Mouse (Mus musculus): ENCODE results near the gene Por. TPM values are rescaled to one million over a fixed set of nuclear protein-coding genes. Genes with fewer than 3 reads are reported as not detected.

Por gene
- polyA plus RNA-seq, 1 experiment from 2014 or later, result 99.4 TPM

GRCm38 (mm10) chr5:135743741-135744609, 74.1 kb downstream of the Por start, which contains the start of gene Tmem120a:
Gene Tmem120a (minus strand): TSS chr5:135744448.
- peak within 1 kb of the TSS; percentile 59 for H3K27ac ChIP-seq
- ATAC-seq (ENCODE audit: insufficient number of reproducible peaks, insufficient read depth, low FRiP score, low TSS enrichment), result peak; percentile 92
- WGBS, result under 1% methylated on average over 60 of the region's 60 CpGs
- peaks cover 22% of the 10 kb centered on the region for H3K4me1 ChIP-seq
- no peaks in the 10 kb centered on the region for H3K27me3 ChIP-seq
- H3K9me3 ChIP-seq, result 0 out of 2 replicates have a peak, but pooled peaks cover 4% of the 10 kb centered on the region
- peak within 1 kb of the TSS; percentile 86 for H3K4me2 ChIP-seq (replicated peaks)
- H3K9ac ChIP-seq, result peak within 1 kb of the TSS; percentile 76
- peak within 1 kb of the TSS; percentile 92 for H3K4me3 ChIP-seq
- H3K36me3 ChIP-seq, result peaks cover 18% of the 10 kb centered on the region

- ATAC-seq (ENCODE audit: insufficient number of reproducible peaks, insufficient read depth, low FRiP score, low TSS enrichment), result no peak
- peak overlapping the region; percentile 59 for H3K27ac ChIP-seq
Measured at GRCm38 (mm10) chr5:135744742-135745141, 74.9 kb downstream of the Por start.

DNA sequence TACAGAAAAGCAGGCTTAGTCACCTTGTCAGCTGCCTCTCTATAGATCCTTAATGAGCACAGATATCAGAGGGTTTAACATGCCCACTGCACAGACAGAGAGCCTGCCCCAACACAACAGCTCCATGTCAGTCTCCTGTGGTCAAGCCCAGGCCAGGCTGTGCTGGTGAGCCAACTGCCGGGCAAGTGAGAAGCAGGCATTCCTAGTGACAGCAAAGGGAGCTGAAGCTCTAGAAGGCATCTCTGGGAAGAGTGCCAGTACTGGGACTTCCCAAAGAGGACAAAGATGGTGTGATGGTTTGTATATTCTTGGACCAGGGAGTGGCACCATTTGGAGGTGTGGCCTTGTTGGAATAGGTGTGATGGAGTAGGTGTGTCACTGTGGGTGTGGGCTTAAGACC, 81.2 kb downstream of the Por start:
- WGBS, result 78% methylated on average over 1 of the region's 1 CpGs
- H3K36me3 ChIP-seq, result no peaks in the 10 kb centered on the region
- H3K27me3 ChIP-seq, result no peaks in the 10 kb centered on the region
- no peak overlapping the region for H3K27ac ChIP-seq
- H3K4me1 ChIP-seq, result no peaks in the 10 kb centered on the region
- no peak overlapping the region for H3K9ac ChIP-seq
- no peak overlapping the region for H3K4me2 ChIP-seq (replicated peaks)
- no peak for ATAC-seq (ENCODE audit: insufficient number of reproducible peaks, insufficient read depth, low FRiP score, low TSS enrichment)
- 0 out of 2 replicates have a peak, but pooled peaks cover 4% of the 10 kb centered on the region for H3K9me3 ChIP-seq
- no peak overlapping the region for H3K4me3 ChIP-seq

More at GRCm38 (mm10) chr5:135744742-135745141, 74.9 kb downstream of the Por start:
- Histone ChIP-seq H3K9me3 (0 out of 2 replicates have a peak, but pooled peaks cover 4% of the 10 kb centered on the region), H3K4me2 (replicated peaks) (peak overlapping the region; percentile 86), H3K4me1 (peaks cover 22% of the 10 kb centered on the region), H3K36me3 (peaks cover 13% of the 10 kb centered on the region), H3K9ac (peak overlapping the region; percentile 38), H3K4me3 (peak overlapping the region; percentile 92), H3K27me3 (no peaks in the 10 kb centered on the region)
- WGBS, result 17% methylated on average over 12 of the region's 12 CpGs

DNA sequence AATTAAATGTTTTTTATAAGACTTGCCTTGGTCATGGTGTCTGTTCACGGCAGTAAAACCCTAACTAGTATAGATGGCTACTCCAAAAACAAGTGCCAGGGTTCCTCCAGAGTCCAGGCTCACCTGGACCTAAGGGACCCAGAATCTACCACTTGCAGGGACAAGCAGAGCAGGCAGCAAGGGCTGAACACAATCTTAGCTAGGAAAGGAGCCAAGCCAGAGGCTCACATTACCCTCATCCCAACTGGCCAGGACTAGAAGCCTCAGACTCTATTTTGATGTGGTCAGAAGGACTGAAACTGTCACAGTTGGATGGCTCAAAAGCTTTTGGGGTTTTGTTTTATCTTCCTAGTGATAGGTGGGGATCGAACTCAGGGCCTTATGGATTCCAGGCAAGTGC, 81.8 kb downstream of the Por start:
- Histone ChIP-seq H3K9ac (no peak overlapping the region), H3K27me3 (no peaks in the 10 kb centered on the region), H3K27ac (no peak overlapping the region), H3K4me2 (replicated peaks) (no peak overlapping the region), H3K9me3 (0 out of 2 replicates have a peak, but pooled peaks cover 4% of the 10 kb centered on the region), H3K4me1 (no peaks in the 10 kb centered on the region), H3K36me3 (no peaks in the 10 kb centered on the region), H3K4me3 (no peak overlapping the region)
- ATAC-seq (ENCODE audit: insufficient number of reproducible peaks, insufficient read depth, low FRiP score, low TSS enrichment), result no peak
- WGBS, result 82% methylated on average over 2 of the region's 2 CpGs

DNA sequence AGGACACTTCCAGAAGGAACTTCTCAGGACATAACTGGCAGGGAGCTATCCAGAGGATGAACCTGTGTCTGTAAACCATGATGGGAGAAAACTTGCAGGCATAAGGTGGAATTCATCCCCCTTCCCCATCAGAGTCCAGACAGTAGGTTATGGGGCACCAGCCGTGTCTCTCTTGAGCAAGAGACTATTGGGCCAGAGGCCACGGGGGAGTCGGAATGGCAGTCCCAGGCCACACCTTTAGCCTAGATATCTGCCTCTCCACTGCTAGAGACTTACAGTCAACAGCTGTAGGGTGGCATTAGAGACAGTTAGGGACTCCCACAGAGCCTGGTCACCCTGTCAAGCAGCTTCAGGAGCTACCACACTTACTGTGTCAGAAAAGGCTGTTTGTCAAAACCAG, 92.0 kb downstream of the Por start:
- H3K9me3 ChIP-seq, result no peaks in the 10 kb centered on the region
- H3K27ac ChIP-seq, result no peak overlapping the region
- WGBS, result 75% methylated on average over 3 of the region's 3 CpGs
- no peak overlapping the region for H3K4me2 ChIP-seq (replicated peaks)
- H3K27me3 ChIP-seq, result no peaks in the 10 kb centered on the region
- no peak overlapping the region for H3K4me3 ChIP-seq
- H3K4me1 ChIP-seq, result no peaks in the 10 kb centered on the region
- ATAC-seq (ENCODE audit: insufficient number of reproducible peaks, insufficient read depth, low FRiP score, low TSS enrichment), result no peak
- no peaks in the 10 kb centered on the region for H3K36me3 ChIP-seq
- no peak overlapping the region for H3K9ac ChIP-seq

- ATAC-seq (ENCODE audit: insufficient number of reproducible peaks, insufficient read depth, low FRiP score, low TSS enrichment), result no peak
Measured at GRCm38 (mm10) chr5:135763526-135763925, 93.7 kb downstream of the Por start.

DNA sequence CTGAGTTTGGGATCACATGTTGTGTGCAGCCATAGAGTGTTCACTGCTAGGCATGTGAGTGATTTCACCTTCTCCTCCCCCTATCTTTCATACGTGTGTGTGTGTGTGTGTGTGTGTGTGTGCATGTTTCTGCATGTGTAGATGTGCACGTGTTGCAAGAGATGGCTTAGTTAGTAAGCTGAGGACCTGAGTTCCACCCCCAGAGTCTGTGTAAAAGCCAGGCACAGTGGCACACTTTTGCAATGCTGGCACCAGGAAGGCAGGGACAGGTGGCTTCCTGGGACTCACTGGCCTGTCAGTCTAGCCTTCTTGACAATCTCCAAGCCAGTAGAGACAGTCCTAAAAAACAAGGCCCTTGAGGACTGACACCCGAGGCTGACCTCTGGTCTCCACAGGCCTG, 95.1 kb downstream of the Por start:
- Histone ChIP-seq H3K4me3 (no peak overlapping the region), H3K4me2 (replicated peaks) (no peak overlapping the region), H3K4me1 (no peaks in the 10 kb centered on the region), H3K36me3 (no peaks in the 10 kb centered on the region), H3K9me3 (no peaks in the 10 kb centered on the region), H3K27ac (no peak overlapping the region), H3K9ac (no peak overlapping the region), H3K27me3 (no peaks in the 10 kb centered on the region)
- 57% methylated on average over 3 of the region's 3 CpGs for whole genome bisulfite sequencing
- no peak for ATAC-seq (ENCODE audit: insufficient number of reproducible peaks, insufficient read depth, low FRiP score, low TSS enrichment)

More at GRCm38 (mm10) chr5:135763526-135763925, 93.7 kb downstream of the Por start:
- WGBS, result 3% methylated on average over 7 of the region's 7 CpGs
- no peaks in the 10 kb centered on the region for H3K9me3 ChIP-seq
- no peak overlapping the region for H3K4me2 ChIP-seq (replicated peaks)
- no peak overlapping the region for H3K4me3 ChIP-seq
- no peak overlapping the region for H3K27ac ChIP-seq
- H3K4me1 ChIP-seq, result no peaks in the 10 kb centered on the region
- H3K27me3 ChIP-seq, result no peaks in the 10 kb centered on the region
- H3K9ac ChIP-seq, result no peak overlapping the region
- no peaks in the 10 kb centered on the region for H3K36me3 ChIP-seq

DNA sequence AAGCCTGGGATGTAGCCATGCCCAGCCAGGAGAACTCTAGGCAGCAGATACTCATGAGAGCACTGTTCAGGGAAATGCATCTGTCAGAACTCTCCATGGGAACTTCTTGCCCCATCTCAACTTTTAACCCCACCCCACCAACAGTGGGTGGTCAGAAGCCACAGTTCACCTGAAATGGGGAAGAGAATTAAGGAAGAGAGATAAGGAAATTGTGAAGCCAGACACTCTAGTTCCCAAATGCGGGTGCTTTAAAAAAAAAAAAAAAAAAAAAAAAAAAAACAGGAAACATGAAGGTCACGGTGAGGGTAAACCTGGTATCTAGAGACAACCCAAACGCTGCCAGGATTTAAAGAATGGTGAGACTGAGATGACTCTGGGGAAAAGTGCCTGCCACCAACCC, 102.7 kb downstream of the Por start:
- Histone ChIP-seq H3K9me3 (no peaks in the 10 kb centered on the region), H3K36me3 (no peaks in the 10 kb centered on the region), H3K9ac (no peak overlapping the region), H3K27ac (no peak overlapping the region), H3K4me2 (replicated peaks) (no peak overlapping the region), H3K27me3 (no peaks in the 10 kb centered on the region), H3K4me1 (peaks cover 2% of the 10 kb centered on the region; the same call in 1 of the 2 replicates), H3K4me3 (no peak overlapping the region)
- no peak for ATAC-seq (ENCODE audit: insufficient number of reproducible peaks, insufficient read depth, low FRiP score, low TSS enrichment)
- WGBS, result 56% methylated on average over 3 of the region's 3 CpGs

DNA sequence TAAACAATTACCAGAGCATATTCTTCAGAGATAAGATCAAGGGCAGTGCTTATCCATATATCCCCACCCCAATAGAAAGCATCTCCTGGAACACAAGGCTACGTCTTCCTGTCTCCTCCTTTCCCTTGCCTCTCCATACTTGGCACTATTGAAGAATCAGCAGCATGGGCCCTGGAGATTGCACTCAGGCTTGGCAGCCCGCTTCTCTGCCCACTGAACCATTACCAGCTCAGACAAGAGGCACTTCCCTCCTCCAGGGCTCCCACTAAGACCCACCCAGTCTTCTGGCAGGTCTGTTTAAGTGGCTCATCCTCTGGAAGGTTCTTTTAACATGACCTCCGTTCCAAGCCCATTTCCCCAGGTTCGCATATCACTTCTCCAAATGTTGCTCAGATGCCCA, 106.7 kb downstream of the Por start:
- no peak overlapping the region for H3K4me3 ChIP-seq
- no peak overlapping the region for H3K4me2 ChIP-seq (replicated peaks)
- H3K9ac ChIP-seq, result no peak overlapping the region
- H3K27me3 ChIP-seq, result no peaks in the 10 kb centered on the region
- WGBS, result 79% methylated on average over 4 of the region's 4 CpGs
- no peak for ATAC-seq (ENCODE audit: insufficient number of reproducible peaks, insufficient read depth, low FRiP score, low TSS enrichment)
- peaks cover 4% of the 10 kb centered on the region for H3K36me3 ChIP-seq
- H3K27ac ChIP-seq, result no peak overlapping the region
- H3K4me1 ChIP-seq, result peaks cover 19% of the 10 kb centered on the region
- no peaks in the 10 kb centered on the region for H3K9me3 ChIP-seq

- H3K4me3 ChIP-seq, result peak within 1 kb of the TSS; percentile 86
- peak within 1 kb of the TSS; percentile 94 for H3K27ac ChIP-seq
- peak within 1 kb of the TSS; percentile 94 for H3K9ac ChIP-seq
- peaks cover 19% of the 10 kb centered on the region for H3K4me1 ChIP-seq
- peak; percentile 87 for ATAC-seq (ENCODE audit: insufficient number of reproducible peaks, insufficient read depth, low FRiP score, low TSS enrichment)
- H3K27me3 ChIP-seq, result no peaks in the 10 kb centered on the region
- no peaks in the 10 kb centered on the region for H3K9me3 ChIP-seq
- peaks cover 16% of the 10 kb centered on the region for H3K36me3 ChIP-seq
- under 1% methylated on average over 45 of the region's 45 CpGs for WGBS
- peak within 1 kb of the TSS; percentile 85 for H3K4me2 ChIP-seq (replicated peaks)
Measured at GRCm38 (mm10) chr5:135777796-135778470, 108.1 kb downstream of the Por start, which contains the start of gene Styxl1. Gene Styxl1 (minus strand): TSS chr5:135778385.

GRCm38 (mm10) chr5:135778471-135779445, 108.9 kb downstream of the Por start, which contains the start of gene Mdh2:
Gene Mdh2 (plus strand): TSS chr5:135778480.
- peak within 1 kb of the TSS; percentile 94 for H3K27ac ChIP-seq
- peaks cover 19% of the 10 kb centered on the region for H3K4me1 ChIP-seq
- H3K4me3 ChIP-seq, result peak within 1 kb of the TSS; percentile 86
- peak; percentile 96 for ATAC-seq (ENCODE audit: insufficient number of reproducible peaks, insufficient read depth, low FRiP score, low TSS enrichment)
- H3K9me3 ChIP-seq, result no peaks in the 10 kb centered on the region
- H3K27me3 ChIP-seq, result no peaks in the 10 kb centered on the region
- 1% methylated on average over 70 of the region's 70 CpGs for WGBS
- peak within 1 kb of the TSS; percentile 94 for H3K9ac ChIP-seq
- peak within 1 kb of the TSS; percentile 85 for H3K4me2 ChIP-seq (replicated peaks)
- H3K36me3 ChIP-seq, result peaks cover 24% of the 10 kb centered on the region

Data from embryonic facial prominence, embryonic 12.5 days (tissue).